Mouse (Mus musculus) cerebellum, postnatal 36 days (tissue): ENCODE data around the gene Tbkbp1.

Experiments
- DNase-seq, 2 experiments: peaks; one replicate each; pipeline ENCODE4 v3.0.0; 2021 to 2022; ENCODE audit warnings: mixed read lengths in 2 of 2

Gene Tbkbp1

DNA sequence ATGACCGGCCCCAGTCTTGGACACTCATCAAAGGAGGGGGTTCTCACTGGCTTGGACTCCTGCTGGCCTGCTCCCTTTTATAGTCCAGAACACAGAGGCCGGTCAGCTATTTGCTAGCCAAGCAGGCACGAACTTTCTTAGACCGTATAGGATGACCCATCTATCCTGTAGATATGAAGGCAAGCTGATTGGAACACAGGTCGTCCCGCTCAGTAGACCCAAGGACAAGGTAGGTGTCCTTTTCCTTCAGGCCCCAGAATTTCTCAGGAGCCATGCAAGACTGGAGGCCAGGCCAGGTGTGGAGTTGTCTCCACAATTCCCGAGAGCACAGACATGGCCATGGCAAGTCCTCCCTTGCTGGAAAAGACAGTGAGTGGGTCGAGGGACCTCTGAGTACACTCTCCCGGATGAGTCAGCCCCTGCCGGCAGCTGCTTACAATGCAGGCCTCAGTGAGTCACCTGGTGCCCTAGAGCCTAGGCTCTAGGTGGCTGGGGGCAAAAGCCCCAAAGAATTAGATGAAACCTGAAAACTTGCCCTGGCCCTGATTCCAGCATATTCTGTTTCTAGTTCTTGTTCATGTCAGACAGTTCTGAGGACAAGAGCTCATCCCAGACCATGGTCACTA lies 1.5 kb upstream of the Tbkbp1 start:
- DNase-seq, result no peak

DNA sequence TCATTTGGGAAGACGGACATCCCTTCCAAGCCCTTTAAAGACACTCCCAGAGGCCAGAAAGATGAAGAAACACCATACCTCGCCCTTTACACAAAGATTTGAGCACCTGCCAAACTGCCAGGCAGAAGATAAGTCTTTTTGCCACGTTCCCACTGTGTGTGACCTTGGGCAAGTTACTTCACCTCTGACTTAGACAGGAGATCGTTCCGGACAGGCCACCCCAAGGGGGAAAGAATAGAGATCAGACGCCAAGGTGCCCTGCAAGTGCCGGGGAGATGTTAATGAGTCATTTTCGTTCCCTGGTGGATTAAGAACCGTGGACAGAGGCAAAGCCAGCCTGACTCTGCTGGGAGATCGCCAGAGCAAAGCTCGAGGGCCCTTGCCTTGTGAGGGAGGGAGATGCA lies 730 bp upstream of the Tbkbp1 start:
- peak in 1 of 2 experiments; percentile 48 for DNase-seq

DNA sequence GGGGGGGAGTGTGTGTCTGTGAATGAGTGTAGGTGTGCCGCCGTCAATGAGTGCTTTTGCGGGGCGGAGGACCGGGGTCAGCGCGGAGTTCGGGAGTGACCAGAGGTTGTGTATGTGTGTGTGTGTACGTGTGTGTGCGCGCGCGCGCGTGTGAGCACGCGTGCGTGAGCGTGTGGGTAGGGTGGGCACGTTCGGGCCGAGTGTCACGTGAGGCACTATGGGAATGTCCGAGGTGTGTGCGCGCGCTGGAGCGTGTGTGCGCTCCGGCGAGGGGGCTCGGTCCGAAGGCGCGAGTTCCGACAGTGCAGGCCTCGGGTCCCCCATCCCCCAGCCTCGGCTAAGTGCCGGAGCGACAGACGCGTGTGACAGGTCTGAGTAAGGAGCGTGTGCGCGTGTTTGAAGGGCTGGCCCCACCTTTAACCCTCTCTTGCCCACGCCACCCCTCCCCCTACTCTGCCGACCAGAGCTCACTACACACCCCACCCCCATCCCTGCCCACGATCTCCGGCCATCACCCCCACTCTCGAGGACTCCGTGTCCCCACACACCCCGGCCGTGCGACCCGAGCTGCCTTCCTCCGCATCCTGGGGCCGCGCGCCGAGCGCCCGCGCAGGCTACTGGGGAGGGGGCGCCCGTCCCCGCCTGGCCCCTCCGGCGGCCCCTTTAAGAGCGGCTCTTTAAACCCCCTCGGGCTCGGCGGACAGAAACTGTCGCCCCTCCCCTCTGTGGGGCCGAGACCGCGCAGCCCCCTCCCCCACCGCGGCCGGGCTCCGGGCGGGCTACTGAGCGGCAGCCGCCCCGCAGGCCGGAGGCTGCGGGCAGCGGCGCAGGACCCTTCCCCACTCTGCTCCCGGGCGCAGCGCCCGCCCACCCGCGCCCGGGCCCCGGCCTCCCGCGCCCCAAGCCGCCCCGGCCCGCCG lies 624 bp downstream of the Tbkbp1 start:
- DNase-seq, result peak; percentile 81 to 83

DNA sequence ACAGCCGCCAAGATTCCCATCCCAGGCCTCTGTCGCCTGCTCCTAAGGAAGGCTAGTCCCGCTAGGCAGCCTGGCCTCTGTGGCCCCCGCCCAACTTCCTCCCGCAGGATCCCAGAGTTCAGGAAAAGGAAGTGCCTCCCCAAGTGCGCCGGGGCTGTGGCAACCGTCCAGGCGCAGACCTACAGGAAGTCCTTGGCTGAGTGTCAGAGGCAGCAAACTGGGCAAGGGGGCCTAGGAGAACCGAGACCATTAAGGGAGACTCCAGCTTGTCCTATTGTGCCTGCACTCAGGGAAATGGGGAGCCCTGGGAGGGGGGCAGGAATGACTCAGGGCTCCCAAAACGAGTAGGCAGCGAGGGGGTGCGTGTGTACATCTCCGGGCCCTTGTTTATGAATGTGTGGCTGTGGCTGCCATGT lies 1.3 kb downstream of the Tbkbp1 start:
- peak; percentile 67 to 68 for DNase-seq

DNA sequence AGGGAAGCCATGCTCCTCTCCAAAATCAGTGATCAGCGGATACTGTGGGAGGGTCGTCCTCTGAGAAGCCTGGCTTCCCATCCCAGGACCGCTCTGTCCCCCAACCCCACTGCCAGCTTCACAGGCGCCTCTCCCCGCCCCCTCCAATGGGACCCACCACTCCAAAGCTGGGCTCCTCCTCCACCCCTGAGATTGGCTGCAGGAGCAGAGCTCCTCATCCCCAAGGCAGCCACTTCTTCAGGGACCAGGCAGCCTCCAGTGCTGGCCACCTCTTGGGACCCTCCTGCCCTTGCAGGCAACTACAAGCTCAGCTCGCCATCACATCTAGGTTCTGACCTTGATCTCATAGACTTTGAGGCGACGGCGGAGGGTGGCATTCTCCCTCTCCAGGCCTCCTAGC lies 2.3 kb downstream of the Tbkbp1 start:
- no peak for DNase-seq

DNA sequence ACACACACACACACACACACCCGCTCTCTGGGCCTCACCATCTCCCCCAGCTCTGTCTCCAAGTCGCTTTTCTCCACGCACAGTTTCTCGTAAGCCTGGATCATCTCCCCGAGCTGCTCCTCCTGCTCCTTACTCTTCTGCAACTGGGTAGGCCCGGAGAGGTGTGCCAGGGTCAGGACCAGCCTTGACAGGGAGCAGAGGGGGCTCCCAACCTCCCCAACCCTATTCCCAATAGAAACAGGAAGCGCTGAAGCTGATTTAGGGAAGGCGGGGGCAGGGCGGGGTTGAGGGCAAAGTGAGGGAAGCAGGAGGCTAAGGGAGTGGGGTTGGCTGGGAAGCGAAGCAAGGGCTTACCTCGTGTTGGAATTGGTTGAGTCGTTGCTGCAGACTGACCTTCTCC lies 2.7 kb downstream of the Tbkbp1 start:
- no peak for DNase-seq

DNA sequence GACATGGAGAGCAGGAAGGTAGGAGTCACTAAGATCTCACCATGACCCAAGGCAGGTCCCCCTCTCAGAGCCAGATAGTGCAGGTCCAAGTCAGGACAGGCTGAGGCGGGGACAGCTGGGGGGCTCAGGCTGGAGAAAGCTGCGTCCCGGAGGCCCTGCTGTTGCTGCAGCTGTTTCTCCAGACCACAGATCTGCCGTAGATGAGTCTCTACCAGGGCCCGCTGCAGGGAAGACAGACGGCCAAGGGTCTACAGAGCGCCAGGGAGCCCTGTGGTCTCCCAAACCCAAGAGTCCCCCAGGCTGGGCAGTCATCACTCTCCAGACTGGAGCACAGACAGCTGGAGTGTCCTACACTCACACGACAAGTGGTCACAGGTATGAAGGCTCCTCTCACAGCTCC lies 4.0 kb downstream of the Tbkbp1 start:
- DNase-seq, result no peak

DNA sequence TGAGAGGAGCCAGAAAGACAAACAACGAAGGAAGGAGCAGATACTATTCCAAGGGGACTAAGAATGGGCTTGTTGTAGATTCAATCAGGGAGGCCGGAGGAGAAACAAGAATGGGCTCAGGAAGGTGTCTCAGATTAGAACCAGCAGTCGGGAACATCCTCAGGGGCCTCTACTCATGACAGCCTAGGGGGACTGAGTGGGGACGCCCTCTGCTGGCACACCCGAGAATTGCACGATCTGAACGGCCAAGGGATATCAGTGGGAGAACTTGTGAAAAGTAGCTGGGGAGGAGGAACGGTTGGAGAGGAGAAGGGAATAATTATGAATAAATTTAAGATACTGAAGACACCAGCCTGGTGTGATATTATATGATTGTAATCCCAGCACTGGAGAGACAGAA lies 4.6 kb downstream of the Tbkbp1 start:
- peak; percentile 76 to 77 for DNase-seq

DNA sequence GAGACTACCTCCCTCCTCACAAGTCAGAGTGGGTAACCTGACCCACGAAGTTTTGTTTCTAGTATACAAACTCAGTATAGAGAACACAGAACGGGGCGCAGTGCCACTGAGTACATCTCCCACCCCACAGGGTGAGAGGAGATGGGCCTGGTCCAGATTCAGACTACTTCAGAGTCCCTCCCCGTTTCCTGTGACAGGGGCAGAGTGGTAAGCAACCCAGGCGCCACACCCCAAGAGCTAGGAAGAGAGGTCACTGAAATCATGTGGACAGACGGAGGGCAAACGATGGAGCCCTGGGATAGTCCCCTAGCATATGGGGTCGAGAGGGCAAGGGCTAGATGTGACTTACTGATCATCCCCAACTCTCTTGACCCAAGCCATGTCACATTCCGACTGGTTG lies 5.3 kb downstream of the Tbkbp1 start:
- no peak for DNase-seq

DNA sequence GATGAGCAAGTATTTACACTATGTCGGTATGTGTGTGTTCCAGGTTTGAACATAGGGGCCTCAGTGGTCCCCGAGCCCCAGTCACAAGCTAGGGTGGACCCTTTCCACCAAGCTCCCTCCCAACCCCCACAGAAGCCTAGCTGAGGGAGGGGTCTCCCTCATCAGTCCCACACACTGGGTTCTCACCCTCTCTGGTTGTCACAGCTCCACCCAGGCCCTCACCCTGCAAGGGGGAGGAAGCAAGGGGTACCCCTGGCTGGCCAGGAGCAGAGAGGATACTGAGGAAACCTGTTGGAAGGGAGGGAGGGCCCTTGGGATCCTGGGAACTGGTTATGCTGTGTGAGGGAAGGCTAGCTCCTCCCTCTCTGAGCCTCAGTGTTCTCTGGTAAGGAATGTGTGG lies 6.0 kb downstream of the Tbkbp1 start:
- DNase-seq, result no peak

DNA sequence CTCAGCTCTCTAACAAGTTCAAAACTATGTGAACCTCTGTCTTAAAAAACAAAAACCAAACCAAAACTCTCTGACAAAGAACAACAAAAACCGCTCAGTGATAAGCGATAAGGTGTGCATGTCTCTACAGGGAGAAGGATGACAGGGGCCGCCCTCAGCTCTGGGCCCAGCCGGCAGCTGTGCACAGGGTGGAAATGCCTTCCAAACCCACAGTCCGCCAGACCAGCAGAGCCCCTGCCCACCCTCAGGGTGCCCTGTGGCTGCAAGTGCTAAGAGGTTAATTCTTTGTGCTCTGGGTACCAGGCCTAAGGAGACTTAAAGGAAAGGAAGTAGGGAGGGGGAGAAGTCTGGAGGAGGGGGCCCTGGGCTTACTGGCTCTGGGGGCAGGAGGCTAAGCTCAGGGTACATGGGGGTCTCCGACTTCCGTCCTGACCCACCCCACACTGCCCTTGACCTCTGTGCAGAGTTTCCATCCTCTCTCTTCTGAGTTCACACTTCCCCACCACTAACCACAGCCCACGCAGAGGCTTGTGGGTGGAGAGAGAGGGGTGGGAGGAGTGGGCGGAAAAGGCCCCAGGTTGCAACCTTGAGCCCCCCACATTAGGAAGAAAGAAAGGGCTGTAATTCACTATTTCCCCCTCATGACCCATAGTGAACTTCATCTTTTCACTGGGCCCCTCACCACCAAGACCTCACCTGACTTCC lies 7.9 kb downstream of the Tbkbp1 start:
- no peak for DNase-seq

DNA sequence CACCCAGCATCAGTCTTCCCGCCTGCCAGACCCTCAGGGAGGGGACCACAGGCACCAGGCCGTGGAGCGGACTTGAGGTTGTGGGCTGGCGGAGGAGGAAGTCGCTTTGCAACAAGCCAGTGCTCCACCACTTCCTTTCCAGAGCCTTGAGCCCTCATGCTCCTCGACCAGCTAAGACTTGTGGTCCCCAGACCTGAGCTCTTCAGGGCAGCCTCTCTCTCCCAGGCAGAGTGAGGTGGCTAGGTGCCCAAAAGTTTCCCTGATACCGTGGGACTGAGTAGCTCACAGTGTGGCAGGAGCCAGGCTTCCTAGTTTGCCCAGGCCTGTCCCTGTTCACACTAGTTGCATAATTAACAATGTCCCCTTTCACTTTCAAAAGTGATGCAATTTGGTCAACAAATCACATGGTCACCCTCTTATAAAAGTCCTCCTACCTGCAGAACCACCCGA lies 9.1 kb downstream of the Tbkbp1 start:
- no peak for DNase-seq

DNA sequence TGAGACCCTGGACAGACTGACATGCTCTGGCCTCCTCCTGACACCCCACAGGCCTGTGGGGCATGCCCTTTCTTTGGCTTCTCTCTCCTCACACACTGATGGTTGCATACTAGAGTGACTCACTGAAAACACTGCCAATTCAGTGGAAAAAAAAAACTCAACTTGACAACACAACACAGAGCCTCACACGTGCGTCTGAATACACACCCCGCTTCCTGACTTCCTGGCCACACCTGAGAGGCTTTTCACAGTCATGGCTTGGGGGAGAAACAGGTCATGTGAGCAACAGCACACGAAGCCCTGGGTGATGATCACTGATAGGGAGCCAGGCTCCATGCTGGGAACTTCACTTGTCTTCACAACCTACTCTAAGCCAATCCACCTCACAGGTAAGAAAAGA lies 10.5 kb downstream of the Tbkbp1 start:
- no peak for DNase-seq

DNA sequence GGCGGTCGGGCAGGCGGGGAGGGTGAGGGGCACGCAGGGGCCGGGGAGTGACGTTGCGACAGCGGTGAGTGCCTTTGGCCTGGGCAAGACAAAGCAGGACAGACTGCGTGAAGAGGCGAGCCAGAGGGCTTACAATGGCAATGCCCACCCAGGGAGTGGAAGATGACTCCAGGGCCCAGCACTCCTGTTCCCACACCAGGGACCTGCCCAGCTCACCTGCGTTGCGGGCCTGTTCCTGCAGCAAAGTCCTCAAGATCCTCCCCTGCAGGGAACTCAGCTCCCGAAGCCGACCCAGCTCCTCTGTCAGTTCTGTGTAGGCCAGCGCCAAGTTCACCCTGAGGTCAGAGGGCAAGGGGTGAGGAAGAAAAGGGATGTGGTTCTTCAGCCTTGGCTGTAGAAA lies 12.0 kb downstream of the Tbkbp1 start:
- DNase-seq, result no peak

DNA sequence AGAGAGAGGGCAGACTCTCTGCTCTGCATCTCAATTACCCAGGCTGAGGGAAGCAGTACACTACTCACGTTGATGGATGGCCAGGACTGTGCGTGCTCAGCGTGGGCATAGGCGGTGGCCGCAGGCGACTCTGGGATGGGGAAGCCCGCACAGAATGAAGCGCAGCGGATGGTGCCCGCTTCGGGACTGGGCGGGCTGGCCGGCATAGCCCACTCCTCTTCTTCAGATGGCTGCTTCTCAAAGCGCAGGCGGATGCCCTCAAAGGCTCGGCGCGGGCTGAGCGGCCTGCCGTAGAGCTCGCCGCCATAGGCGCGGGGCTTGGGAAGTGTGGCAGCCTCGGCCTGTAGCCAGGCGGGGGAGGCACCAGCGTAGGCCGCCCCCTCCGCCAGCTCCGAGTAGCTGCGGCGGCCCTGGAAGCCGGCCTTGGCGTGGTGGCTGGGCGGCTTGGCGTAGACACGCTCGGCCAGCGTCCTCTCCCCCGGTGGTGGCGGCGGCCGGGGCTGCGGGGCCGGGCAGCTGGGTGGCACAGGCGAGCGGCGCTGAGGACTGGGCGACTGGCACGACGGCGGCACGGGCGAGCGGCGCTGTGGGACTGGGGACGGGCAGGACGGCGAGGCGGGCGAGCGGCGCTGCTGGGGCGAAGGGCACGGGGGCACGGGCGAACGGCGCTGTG lies 12.6 kb downstream of the Tbkbp1 start:
- DNase-seq, result peak; percentile 48 to 62

DNA sequence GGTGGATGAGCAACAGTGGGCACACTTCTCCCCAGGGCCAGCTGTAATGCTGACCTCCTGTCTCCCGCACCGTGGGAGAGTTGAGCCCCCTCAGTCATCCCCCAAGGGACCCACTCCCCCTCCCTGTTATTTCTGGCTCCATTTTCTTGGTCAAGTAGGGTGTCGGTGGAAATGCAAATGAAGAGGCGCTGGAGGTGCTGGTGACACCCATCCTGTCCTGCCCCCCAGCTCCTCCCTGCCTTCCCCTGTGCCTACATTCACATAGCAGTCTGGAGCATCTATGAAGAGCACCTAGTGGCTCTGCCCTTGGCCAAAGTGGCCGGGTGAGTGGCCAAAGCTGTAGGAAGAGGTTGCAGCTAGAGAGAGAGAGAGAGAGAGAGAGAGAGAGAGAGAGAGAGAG lies 18.0 kb downstream of the Tbkbp1 start:
- no peak for DNase-seq

DNA sequence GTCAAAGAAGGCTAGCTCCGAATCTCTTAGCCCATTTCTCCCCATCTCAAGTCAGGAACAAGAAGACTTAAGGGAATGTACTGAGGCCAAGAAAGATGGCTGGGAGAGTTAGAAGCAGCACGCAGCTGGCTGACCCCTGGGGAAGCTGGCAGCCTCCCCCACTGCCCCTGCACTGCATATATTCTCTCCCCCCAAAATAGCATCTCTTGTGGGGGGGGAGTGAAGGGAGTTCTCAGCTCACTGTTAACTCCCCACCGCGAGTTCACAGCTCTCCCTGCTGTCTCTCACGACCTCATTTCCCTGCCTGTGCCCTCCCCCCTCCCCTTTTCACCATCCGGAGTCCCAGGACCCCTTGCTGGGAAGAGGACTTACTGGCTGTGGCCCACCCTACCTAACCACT lies 19.1 kb downstream of the Tbkbp1 start:
- DNase-seq, result no peak

DNA sequence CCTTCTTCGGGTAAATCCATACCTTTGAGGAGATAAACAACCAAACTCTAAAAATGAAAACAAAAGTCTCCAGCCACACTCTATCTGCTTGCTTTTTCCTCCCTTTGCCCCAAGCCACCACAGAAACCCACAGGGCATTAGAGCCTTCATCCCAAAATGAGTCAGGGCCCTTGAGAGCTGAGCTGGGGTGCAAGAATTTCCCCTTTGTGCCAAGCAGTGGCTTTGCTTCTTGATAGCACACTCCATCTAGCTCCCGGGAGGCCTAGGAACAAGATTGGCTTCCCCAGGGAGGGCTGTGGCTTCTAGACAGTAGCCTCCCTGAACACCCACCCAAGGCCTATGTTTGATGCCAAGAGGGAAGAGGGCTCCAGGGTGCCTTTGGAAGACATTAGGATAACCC lies 19.6 kb downstream of the Tbkbp1 start:
- no peak for DNase-seq

DNA sequence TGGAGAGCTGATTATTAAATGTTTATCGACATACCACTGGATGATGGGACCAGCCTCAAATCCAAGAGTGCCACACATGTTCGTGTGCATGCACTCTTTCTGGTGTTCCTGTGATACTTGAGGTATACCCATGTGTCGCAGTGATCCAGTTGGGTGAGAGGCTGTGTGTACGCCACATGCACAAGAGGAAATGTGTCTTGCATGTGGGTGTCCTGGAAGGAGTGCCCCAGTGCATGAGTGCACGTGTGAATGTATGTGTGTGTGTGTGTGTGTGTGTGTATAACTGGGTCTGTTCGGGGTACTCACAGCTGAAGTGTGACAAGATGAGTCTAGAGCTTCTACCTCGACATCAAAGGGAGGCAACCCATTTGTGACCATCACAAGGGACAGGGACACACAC lies 21.0 kb downstream of the Tbkbp1 start:
- DNase-seq, result no peak

DNA sequence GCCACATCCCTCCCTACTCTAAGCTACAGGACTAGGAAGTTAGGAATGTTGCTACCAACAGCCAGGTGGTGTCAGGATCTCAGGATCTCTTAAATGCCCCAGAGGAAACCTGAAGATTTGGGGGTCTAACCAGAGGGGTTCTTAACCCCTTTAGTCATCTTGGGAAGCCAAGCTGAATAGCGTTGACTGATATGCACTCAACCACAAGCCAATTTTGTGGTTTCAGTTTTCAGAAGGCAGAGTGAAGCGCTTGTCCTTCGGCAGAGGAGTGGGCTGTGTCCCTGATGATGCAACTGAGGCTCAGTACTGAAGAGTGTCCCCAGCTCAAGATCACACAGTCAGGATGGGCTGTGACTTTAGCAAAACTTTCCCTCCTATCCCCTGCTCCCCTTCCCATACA lies 22.3 kb downstream of the Tbkbp1 start:
- no peak for DNase-seq

DNA sequence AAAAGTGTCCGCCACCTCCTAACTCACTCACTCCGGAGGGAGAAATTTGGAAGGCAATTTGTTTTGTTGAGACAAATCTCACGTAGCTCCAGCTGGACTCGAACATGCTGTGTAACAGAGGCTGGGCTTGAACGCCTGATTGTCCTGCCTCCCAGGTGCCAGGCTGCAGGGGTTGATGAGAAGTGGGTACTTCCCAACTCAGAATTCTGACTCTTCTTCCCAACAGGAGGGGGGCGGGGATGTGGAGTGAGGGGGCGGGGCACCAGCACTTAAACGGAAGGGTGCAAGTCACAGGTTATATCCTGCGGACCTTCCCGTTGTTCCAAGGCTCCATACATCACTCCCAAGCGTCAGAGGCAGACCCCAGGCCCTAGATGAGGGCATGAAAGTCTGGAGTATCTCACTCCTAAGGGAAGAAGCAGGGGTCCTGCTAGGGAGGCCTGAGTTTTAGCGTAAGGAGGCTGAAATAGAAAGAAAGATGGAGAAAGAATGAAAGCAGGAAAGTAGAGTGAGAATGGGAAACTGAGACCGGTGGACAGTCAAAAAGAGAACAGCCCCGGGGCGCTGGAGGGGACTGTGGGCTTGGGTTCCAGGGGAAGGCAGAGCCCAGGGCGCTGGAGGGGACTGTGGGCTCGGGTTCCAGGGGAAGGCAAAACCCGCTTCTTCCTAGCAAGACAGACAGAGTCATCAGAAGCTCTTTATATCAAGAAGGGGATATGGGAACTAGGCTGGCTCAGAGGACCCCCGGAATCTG lies 23.6 kb downstream of the Tbkbp1 start:
- DNase-seq, result no peak
